In the genomic region with DNA sequence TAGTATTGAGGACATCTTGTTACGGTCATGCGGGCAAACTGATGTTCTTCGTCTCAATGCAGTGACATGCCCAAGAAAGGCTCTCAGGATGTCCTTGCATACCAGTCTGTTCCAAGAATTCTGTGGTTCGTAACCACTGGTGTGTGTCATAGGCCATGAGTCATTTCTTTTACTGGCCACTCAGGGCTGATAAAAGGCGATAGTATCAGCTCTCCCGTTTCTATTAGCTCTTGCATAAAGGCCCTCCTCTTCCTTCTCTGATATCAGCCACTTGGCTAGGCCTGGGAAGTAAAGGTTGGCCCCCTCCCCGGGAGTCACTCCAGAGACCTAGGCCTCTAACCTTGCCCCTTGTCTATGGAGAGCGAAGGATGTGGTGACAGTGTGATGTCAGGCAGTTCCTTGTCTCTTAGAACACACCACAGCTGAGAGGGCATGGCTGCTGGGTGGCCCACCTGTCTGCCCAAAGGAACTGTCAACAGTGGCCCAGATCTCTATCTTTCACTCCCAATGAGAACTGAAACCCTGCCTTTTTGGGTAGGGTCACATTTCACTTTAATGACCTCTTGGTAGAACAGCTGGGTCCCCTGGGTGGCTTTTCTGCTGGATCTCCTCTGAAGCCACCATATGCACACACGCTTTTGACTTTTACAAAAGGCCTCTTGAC, we compare ENCODE assay signal across 12 mouse cellular contexts. TPM values are rescaled to one million over a fixed set of nuclear protein-coding genes. Genes with fewer than 3 reads are reported as not detected.
DNase-seq lines count a peak whose midpoint lies in the region; ATAC-seq and TF ChIP-seq lines count a peak whose summit lies in the region.
"Had no signal": no experiment of that assay in that cellular context is flagged by ENCODE, and none has a peak within 500 bp of the region (broad histone marks: within the 10 kb centered on the region; RNA-seq: fewer than 3 reads in every experiment).

No protein-coding gene starts in this region.

- DNase-seq in adrenal gland, adult (ENCODE audit: inconsistent age in 2 of 2, low spot score in 1 of 2): peak; percentile 80 to 92
- DNase-seq in adrenal gland, postnatal 25 days: no peak
- no peak for DNase-seq in spleen, adult 2 months (ENCODE audit: low read depth in 1 of 2, low spot score in 2 of 2)
- DNase-seq in spleen, postnatal 10 days (ENCODE audit: low spot score in 2 of 2): no peak
- DNase-seq in NIH3T3 (ENCODE audit: low read depth): peak; percentile 77
- DNase-seq in heart, postnatal 36 days: no peak
- DNase-seq in forebrain, embryonic 11.5 days (ENCODE audit: low spot score): no peak
- DNase-seq: left cerebral cortex, postnatal 4 days; lung, adult 2 months; right cerebral cortex, postnatal 4 days had no signal

- H3K27me3 ChIP-seq in spleen, adult 2 months (ENCODE audit: control insufficient read depth, insufficient read depth, low read length): no peaks in the 10 kb centered on the region
- no peaks in the 10 kb centered on the region for H3K27me3 ChIP-seq in megakaryocyte, embryonic 14.5 days (replicated peaks)
- H3K27me3 ChIP-seq in forebrain, embryonic 11.5 days (ENCODE audit: control insufficient read depth, insufficient read depth, low read length): no peaks in the 10 kb centered on the region

- intact Hi-C loops in heart, postnatal 36 days (cut with DNase I): loop anchor here (2.0 to 5.0 kb wide), 2 partner anchors 33 to 233 kb away; a partner anchor contains a TSS

- no peak for TF ChIP-seq POLR2A in spleen, adult 2 months (IDR thresholded peaks at IDR 0.05; ENCODE audit: low read depth, low read length)

- no peaks in the 10 kb centered on the region for H3K9me3 ChIP-seq in megakaryocyte, embryonic 14.5 days
- H3K9me3 ChIP-seq in forebrain, embryonic 11.5 days (ENCODE audit: control insufficient read depth, low read length): no peaks in the 10 kb centered on the region
- H3K9me3 ChIP-seq: heart, embryonic 15.5 days had no signal

- ATAC-seq in forebrain, embryonic 11.5 days (replicated peaks; ENCODE audit: low FRiP score): no peak

- no peak overlapping the region for H3K4me3 ChIP-seq in spleen, adult 2 months (ENCODE audit: extremely low read depth, insufficient read depth, insufficient read length)
- H3K4me3 ChIP-seq in megakaryocyte, embryonic 14.5 days (replicated peaks): peak overlapping the region; percentile 85
- H3K4me3 ChIP-seq in forebrain, embryonic 11.5 days (ENCODE audit: low read depth, low read length): no peak overlapping the region
- H3K4me3 ChIP-seq: heart, embryonic 15.5 days had no signal

- H3K36me3 ChIP-seq in spleen, adult 2 months (ENCODE audit: control insufficient read depth, insufficient read depth, low read length): peaks cover 5% of the 10 kb centered on the region
- H3K36me3 ChIP-seq in megakaryocyte, embryonic 14.5 days (replicated peaks; ENCODE audit: low read length): peaks cover 45% of the 10 kb centered on the region
- no peaks in the 10 kb centered on the region for H3K36me3 ChIP-seq in forebrain, embryonic 11.5 days (ENCODE audit: control insufficient read depth, insufficient read depth, low read length)

- no peak overlapping the region for H3K4me2 ChIP-seq in forebrain, embryonic 11.5 days (ENCODE audit: low read depth, low read length, severe bottlenecking)
- H3K4me2 ChIP-seq: heart, embryonic 15.5 days had no signal

- peak overlapping the region; percentile 40; the same call in 1 of the 2 replicates for H3K27ac ChIP-seq in spleen, adult 2 months (ENCODE audit: insufficient read depth, low read length)
- H3K27ac ChIP-seq in forebrain, embryonic 11.5 days (ENCODE audit: low read depth, low read length): no peak overlapping the region
- H3K27ac ChIP-seq: heart, embryonic 15.5 days had no signal

- H3K9ac ChIP-seq in forebrain, embryonic 11.5 days (ENCODE audit: low read length): no peak overlapping the region
- H3K9ac ChIP-seq: heart, embryonic 15.5 days had no signal

- 48% methylated on average over 9 of the region's 9 CpGs for WGBS in spleen, adult 2 months
- 89% methylated on average over 9 of the region's 9 CpGs for WGBS in forebrain, embryonic 11.5 days

- H3K4me1 ChIP-seq in spleen, adult 2 months (ENCODE audit: control insufficient read depth, insufficient read depth, insufficient read length): peaks cover 11% of the 10 kb centered on the region; the same call in 1 of the 2 replicates
- H3K4me1 ChIP-seq in megakaryocyte, embryonic 14.5 days: peaks cover 84% of the 10 kb centered on the region
- 0 out of 2 replicates have a peak, but pooled peaks cover 1% of the 10 kb centered on the region for H3K4me1 ChIP-seq in forebrain, embryonic 11.5 days (replicated peaks; ENCODE audit: control insufficient read depth, insufficient read depth, low read length)

- no peak for TF ChIP-seq CTCF in spleen, adult 2 months (IDR thresholded peaks at IDR 0.05; ENCODE audit: extremely low read depth, insufficient read depth, insufficient read length, insufficient replicate concordance)

RNA-seq across cellular contexts. Expression of a gene that starts 4.3 kb away (rescaled TPM):
- 92.6 and 109 TPM in 2 replicates for total RNA-seq in adrenal gland, postnatal 25 days (2021)
- polyA plus RNA-seq in spleen, adult 2 months (2012; rRNA removed): 98.3 and 115 TPM in 2 replicates
- 36.1 and 38.2 TPM in 2 replicates for polyA plus RNA-seq in megakaryocyte, embryonic 14.5 days (2012; ENCODE audit: insufficient read depth, low replicate concordance)
- 10 to 100 TPM; 60.0 to 62.9 TPM for total RNA-seq in heart, postnatal 36 days (2021)
- 16.1 and 18.8 TPM in 2 replicates for polyA plus RNA-seq in forebrain, embryonic 11.5 days (2014; fragmentation: Nextera tagmentation; extraction: Ambion mirVana)

RNA-seq across cellular contexts. Expression of a gene that starts 12.2 kb away (rescaled TPM):
- total RNA-seq in adrenal gland, postnatal 25 days (2021): 10.0 and 12.0 TPM in 2 replicates
- 52.8 and 90.0 TPM in 2 replicates for polyA plus RNA-seq in spleen, adult 2 months (2012; rRNA removed)
- 42.2 and 53.1 TPM in 2 replicates for polyA plus RNA-seq in megakaryocyte, embryonic 14.5 days (2012; ENCODE audit: insufficient read depth, low replicate concordance)
- 10 to 100 TPM in 1 of 2 experiments, 1 to 10 TPM in 1; 6.9 to 16.0 TPM for total RNA-seq in heart, postnatal 36 days (2021)
- polyA plus RNA-seq in forebrain, embryonic 11.5 days (2014; fragmentation: Nextera tagmentation; extraction: Ambion mirVana): 7.7 and 8.3 TPM in 2 replicates

RNA-seq across cellular contexts. Expression of a gene that starts 29.7 kb away (rescaled TPM):
- 157 and 167 TPM in 2 replicates for total RNA-seq in adrenal gland, postnatal 25 days (2021)
- 35.7 and 48.6 TPM in 2 replicates for polyA plus RNA-seq in spleen, adult 2 months (2012; rRNA removed)
- polyA plus RNA-seq in megakaryocyte, embryonic 14.5 days (2012; ENCODE audit: insufficient read depth, low replicate concordance): 72.7 and 125 TPM in 2 replicates
- total RNA-seq in heart, postnatal 36 days (2021): 100 to 1,000 TPM; 111 to 120 TPM
- polyA plus RNA-seq in forebrain, embryonic 11.5 days (2014; fragmentation: Nextera tagmentation; extraction: Ambion mirVana): 6.0 and 6.2 TPM in 2 replicates

RNA-seq across cellular contexts. Expression of a gene that starts 32.6 kb away (rescaled TPM):
- total RNA-seq in adrenal gland, postnatal 25 days (2021): 32.8 and 37.9 TPM in 2 replicates
- polyA plus RNA-seq in spleen, adult 2 months (2012; rRNA removed): 15.5 and 17.8 TPM in 2 replicates
- 17.4 and 104 TPM in 2 replicates for polyA plus RNA-seq in megakaryocyte, embryonic 14.5 days (2012; ENCODE audit: insufficient read depth, low replicate concordance)
- 10 to 100 TPM; 36.1 to 36.4 TPM for total RNA-seq in heart, postnatal 36 days (2021)
- 23.8 and 31.0 TPM in 2 replicates for polyA plus RNA-seq in forebrain, embryonic 11.5 days (2014; fragmentation: Nextera tagmentation; extraction: Ambion mirVana)

RNA-seq across cellular contexts. Expression of a gene that starts 34.7 kb away (rescaled TPM):
- 47.0 and 49.5 TPM in 2 replicates for total RNA-seq in adrenal gland, postnatal 25 days (2021)
- polyA plus RNA-seq in spleen, adult 2 months (2012; rRNA removed): 53.7 and 61.8 TPM in 2 replicates
- polyA plus RNA-seq in megakaryocyte, embryonic 14.5 days (2012; ENCODE audit: insufficient read depth, low replicate concordance): 37.4 and 78.5 TPM in 2 replicates
- total RNA-seq in heart, postnatal 36 days (2021): 10 to 100 TPM; 15.5 to 16.9 TPM
- polyA plus RNA-seq in forebrain, embryonic 11.5 days (2014; fragmentation: Nextera tagmentation; extraction: Ambion mirVana): 31.1 and 36.1 TPM in 2 replicates

Comparison
In these comparisons a context has a peak if more than half of its experiments do, and no peak if none do; other contexts are left out.
1. DNase-seq: peak in adrenal gland, adult (2 of 2) and NIH3T3 (single experiment); none in adrenal gland, postnatal 25 days (single experiment), spleen, adult 2 months (0 of 2), spleen, postnatal 10 days (0 of 2), heart, postnatal 36 days (0 of 2) and forebrain, embryonic 11.5 days (single experiment).